Mouse (Mus musculus): ENCODE data around the gene Lad1. TPM values are rescaled to one million over a fixed set of nuclear protein-coding genes. Genes with fewer than 3 reads are reported as not detected.

The Lad1 gene
- total and polyA plus RNA-seq, 3 experiments = 0.14 to 0.40 (median 0.17) TPM

DNA sequence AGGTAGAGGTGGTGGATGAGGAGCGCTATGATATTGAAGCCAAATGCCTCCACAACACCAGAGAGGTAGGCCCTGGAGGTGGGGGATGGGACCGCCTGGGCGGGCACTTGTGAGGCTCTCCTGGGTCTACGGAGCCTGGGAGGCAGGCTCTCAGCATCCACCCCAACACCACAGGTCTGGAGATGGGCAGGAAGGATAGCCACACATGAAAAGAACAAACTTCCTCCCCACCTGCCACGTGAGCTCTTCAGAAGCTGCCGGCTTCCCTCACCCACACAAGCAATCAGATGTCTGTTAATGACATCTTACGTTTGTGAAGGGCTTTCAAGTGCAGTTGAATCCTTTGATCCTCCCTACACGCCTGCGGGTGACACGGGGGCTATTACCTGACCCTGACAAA lies 10.9 kb upstream of the Lad1 start:
- no peak for DNase-seq

DNA sequence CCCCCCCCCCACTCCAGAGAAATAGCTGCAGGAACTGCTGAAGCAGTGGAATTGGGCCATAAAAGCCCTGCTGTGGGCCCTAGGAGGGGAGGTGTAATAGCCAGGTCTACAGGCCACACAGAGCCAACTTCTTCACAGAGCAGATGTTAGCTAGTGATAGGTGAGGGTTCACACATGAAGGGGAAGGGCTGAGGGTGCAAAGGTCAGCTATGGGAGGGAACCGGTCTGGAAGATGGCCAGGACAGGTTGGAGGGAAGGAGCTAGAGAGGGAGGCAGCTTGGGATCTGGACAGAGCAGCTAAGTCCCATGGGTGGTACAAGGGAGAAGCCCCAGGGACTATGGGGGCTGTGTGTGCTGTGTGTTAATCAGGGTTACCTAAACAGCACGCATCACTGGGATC lies 8.2 kb upstream of the Lad1 start:
- DNase-seq = no peak

- DNase-seq = peak; percentile 77
Observed at GRCm38 (mm10) chr1:135811016-135811646, 7.3 kb upstream of the Lad1 start.

DNA sequence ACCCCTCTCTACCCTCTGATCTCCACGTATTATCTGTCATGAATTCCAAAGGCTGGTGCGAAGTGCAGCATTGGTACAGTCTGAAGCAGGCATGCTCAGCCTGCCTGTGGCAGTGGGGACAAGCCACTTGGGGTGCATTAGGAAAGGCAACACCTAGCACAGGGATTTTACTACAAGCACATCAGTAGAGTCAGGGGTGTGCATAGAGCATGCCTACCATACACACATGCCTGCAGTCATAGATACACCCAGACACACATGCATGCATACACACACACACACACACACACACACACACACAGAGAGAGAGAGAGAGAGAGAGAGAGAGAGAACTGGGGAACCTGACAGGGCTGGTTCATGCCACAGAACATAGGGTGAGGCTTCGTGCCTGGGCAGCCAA lies 6.2 kb upstream of the Lad1 start:
- no peak for DNase-seq

DNA sequence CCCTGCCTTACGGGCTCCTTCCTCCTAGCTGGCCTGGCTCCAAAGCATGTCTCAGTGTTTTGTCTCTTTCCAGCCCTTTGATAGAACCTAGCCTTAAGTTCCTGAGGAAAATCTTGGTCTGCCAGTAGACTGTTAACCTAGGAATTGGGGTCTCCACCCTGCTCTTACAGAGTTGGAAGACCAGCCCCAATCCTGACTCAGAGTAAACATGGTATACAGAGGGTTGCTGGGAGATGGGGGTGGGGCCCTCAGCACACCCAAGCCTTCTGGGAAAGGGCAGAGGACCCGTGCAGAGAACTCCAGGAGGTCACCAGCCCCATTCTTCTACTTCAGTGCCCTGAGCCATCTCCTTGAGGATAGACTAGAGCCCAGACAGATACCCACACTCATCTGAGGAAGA lies 5.8 kb upstream of the Lad1 start:
- DNase-seq = no peak

- DNase-seq = no peak
Observed at GRCm38 (mm10) chr1:135813071-135813470, 5.3 kb upstream of the Lad1 start.

- no peak for DNase-seq
Observed at GRCm38 (mm10) chr1:135813687-135814395, 4.6 kb upstream of the Lad1 start.

DNA sequence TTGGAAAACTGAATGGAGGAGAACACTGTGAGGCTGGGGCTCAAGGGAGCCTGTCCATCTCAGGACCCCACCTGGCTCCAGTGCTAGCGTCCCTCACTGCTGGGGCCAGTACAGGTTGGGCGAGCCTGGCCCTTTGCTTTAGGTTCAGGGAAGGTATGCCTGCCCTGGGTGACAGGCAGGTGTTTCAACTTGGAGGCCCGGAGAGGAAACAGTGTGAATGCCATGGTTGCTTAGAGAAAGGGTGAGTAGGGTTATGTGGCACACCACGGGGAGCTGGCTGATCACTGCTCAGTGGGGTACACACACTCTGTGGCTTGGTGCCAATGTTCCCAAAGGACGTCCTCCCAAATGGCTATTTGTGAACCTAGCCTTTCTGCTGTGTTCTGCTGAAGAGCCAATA lies 3.9 kb upstream of the Lad1 start:
- no peak for DNase-seq

DNA sequence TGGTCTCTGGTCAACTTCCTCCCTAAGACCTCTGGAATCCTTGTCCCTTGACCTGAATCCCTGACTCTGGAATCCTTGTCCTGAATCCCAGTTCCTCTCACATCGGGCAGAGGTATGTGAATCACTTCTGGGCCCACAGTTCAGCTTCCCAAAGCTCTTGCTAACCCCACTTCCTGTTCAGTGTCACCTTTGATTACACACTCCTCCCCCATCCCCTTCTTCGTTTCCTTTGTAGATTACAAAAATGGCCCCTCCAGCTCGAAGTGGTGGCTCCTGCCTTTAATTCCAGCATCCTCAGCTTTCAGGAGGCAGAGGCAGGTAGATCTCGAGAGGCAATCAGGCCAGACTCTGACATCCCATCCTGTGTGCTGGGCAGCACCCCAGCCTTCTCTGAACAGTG lies 803 bp upstream of the Lad1 start:
- no peak for DNase-seq

GRCm38 (mm10) chr1:135820071-135820470 lies 1.7 kb downstream of the Lad1 start:
- no peak for DNase-seq

GRCm38 (mm10) chr1:135820736-135821364 lies 2.5 kb downstream of the Lad1 start:
- peak; percentile 40 for DNase-seq

DNA sequence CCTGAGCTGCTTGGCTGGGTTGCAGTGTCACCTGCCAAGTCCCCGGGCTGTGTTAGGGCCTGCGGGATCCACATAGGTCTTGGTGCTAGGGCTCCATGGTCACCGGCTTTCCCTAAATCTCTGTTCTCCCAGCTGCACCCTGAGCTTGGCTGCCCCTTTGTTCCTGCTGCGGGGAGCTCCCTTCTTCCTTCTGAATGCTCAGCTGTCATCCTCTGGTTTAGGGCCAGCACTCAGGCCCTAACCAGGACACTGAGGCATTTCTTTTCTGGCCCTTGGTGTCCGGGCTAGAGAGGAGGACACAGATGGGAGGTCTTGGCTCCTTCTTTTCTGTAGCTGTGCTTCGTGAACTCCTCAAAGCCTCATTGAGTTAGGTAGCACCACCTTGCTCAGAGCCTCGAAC lies 3.4 kb downstream of the Lad1 start:
- no peak for DNase-seq

- peak; percentile 24 for DNase-seq
Observed at GRCm38 (mm10) chr1:135828918-135829317, 10.5 kb downstream of the Lad1 start.

DNA sequence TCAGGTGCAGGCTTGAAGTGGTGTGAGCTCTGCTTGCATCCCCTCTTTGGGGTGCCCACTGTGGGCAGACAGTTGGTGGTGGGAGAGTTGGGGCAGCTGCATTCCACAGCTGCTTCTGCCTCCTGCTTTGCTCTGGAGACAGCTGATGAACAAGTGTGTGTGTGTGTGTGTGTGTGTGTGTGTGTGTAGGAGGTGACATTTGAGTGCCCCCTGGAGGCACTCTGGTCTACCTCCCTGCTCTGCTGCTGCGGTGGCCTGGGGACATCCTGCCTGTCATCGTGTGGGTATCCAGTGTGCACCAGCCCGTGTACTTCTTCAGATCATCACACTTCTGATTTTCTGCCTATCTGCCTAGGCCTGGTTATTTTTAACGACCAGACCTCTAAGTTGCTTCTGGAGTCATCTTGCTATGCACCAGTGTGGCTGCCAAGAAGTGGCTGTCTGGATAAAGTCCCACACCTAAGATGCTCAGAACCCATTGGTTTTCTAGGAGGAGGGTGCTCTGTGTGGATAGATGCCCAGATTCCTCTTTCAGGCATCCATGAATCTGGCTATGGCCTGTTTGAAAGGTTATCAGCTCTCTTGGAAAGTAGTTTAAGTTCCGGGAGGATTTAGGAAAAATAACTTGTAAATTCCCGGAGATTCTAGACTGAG lies 15.9 kb downstream of the Lad1 start:
- no peak for DNase-seq

GRCm38 (mm10) chr1:135834983-135835382 lies 16.6 kb downstream of the Lad1 start:
- no peak for DNase-seq

GRCm38 (mm10) chr1:135835716-135836483 lies 17.5 kb downstream of the Lad1 start, which contains the start of gene Tnnt2:
Gene Tnnt2 (plus strand): TSS chr1:135836354.
- DNase-seq = no peak

GRCm38 (mm10) chr1:135838626-135839025 lies 20.2 kb downstream of the Lad1 start:
- DNase-seq = no peak

DNA sequence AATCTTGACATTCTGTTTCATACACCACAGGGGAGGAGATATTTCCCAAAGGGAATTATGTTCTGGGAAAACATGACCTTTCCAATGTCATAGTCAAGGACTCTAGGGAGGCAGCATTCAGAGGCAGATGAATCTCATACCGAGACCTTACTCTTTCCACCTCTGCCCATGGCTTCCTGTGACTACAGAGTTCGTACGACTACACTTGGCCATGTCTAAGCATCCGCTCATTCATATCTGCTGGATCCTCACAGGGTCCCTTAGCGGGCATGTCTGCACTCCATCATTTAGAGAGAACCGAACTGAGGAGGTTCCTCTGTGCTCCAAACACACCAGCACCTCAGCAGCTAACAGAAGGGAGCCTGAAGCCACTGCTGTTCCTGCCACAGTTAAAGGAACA lies 20.7 kb downstream of the Lad1 start:
- DNase-seq = no peak

GRCm38 (mm10) chr1:135840675-135841395 lies 22.4 kb downstream of the Lad1 start:
- no peak for DNase-seq

- no peak for DNase-seq
Observed at GRCm38 (mm10) chr1:135843519-135844262, 25.3 kb downstream of the Lad1 start.

DNA sequence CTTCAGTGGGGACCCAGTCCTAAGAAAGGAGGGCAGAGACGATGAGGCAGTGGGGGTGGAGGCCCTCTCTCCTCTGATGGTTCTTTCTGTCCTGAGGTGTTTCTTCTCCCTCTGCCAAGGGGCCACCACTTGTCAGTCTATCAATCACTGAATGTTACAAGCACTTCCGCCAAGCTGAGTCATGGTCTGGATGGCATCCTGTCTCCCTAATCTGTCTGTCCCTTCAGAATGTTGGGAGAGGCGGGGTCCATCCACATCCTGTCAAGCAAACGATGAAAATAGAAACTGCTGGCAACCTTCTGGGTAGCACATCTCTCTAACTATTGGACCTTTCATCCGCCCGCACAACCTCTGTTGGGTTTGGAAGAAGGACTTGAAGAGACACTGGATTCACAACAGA lies 26.1 kb downstream of the Lad1 start:
- DNase-seq = peak; percentile 14
